Mouse (Mus musculus): ENCODE measurements around the gene Htra3.

Gene Htra3

DNA sequence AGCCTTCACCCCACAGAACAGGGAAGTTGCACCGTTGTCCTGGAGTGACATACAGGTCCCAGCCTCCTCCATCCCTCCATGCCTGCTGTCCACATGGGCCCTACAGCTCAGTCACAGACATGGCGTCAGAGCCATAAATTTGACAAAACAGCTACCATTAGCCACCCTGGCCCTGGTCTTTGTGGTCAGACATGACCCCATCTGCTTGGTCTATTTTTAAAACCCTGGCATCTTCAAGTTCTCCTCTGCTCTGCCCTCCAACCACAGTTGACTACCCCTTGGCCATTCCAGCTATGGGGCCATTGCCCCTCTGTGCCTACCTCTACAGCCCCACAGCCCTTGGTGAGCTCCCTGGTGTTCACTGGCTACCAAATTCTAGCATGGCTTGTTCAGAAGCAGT is 69.6 kb downstream of the Htra3 start:
- no peak for DNase-seq

DNA sequence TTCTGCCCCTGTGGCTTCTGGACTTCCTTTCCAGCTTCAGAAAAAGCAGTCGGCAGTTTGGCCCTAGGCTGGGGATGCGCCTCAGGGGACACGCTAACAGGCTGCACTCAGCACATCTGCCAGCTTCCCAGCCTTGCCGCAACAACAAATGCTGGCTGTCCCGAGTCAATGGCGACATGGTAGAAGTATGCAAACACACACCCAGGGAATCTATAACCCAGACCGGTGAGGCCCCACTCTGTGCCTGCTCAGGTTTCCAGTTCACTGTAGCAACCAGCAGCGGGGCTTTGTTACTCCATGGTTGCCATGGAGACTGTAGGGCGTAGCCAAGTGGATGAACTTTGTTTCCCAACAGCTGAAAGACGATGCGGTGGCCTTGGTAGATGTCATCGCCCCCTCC is 70.2 kb downstream of the Htra3 start:
- no peak for DNase-seq

DNA sequence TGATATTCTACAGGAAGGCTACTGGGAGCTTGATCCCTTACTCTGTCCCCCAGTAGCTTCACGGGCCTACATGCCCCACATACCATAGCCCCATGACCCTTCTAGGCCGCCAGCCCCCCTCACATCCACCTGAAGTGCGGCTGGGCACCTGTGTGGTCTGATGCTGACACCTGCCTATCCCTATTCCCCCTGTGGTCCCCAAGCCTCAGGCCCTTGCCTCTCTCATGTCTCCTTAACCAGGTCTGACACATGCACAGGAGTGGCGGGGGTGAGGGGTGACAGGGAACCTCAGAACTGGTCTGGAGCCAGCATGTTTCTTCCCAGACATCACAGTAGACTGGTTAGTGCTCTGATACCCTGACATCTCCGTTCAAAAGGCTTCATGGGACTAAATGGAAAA is 71.0 kb downstream of the Htra3 start:
- DNase-seq, result no peak

DNA sequence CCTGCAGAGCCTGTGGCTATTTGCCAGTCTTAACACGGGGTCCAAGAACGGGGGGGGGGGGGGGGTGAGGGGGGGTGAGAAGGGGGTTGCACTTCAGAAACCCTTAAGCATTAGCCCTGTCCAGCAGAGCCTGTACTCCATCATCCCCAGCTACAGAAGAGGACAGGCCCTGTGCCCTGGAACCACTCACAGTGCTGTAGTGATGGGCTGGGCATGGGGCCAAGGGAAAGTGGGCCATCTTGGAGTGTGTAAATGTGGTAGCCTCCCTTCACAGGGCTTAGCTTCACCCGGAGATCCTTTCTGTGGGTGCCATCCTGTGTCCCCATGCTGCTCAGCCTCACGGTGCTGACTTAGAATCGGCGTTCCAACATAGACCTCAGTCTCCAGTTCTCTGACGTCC is 71.8 kb downstream of the Htra3 start:
- no peak for DNase-seq

DNA sequence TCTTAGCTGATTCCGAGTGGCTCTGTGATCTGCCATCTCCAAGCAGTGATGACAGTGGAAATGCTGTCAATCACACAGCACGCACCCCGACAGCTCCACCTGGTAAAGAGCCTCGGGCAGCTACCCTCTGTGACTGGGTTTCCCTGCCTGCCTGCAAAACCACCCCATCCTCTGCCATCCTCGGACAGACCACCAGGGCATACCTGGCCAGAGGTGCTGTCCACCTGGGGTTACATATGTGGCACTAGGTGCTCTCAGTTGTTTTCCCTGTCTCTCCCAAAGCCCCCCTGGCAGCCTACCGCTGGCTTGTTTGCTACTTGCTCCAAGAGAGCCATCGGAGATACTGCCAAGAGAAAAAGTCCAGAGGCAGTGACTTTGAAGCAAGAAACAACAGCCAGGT is 72.8 kb downstream of the Htra3 start:
- no peak for DNase-seq

DNA sequence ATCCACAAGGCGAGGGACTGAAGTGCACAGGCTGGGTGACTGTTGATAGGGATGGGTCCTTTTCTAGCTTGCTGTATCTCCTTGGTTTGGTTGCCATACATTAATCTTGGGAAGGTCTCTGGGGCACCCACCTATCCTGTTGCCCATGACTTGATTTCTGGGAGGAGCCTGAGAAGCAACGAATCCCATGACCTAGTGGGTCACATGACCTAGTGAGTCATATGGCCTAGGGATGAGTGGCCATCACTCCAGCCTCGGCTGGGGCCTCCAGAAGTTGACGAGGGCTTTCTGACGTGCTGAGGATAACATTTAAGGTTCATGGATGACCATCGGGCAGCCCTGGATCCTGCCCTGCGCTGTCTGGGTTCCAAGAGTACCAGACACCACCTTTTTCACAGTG is 74.2 kb downstream of the Htra3 start:
- DNase-seq, result no peak

All from kidney, adult 11 months (tissue).